Mouse (Mus musculus) MEL (cell line): Measurements from ENCODE around the gene Pex3.

ENCODE experiments used
- CTCF ChIP-seq, 3 experiments: IDR thresholded peaks in 2 of 3; conservative IDR thresholded peaks in 1 of 3; 2 replicates each; pipeline ENCODE4 v1.5.1; 2011 to 2012; ENCODE audit warnings: low read length in 3 of 3, low read depth in 2 of 3, mild to moderate bottlenecking in 2 of 3, improper control_type of control experiment in 1 of 3, inconsistent platforms in 1 of 3, mixed read lengths in 1 of 3, moderate library complexity in 1 of 3; ENCODE audit not compliant: control insufficient read depth in 1 of 3, insufficient read depth in 1 of 3, poor library complexity in 1 of 3, severe bottlenecking in 1 of 3
- E2F4 ChIP-seq: IDR thresholded peaks from 2 replicates; pipeline ENCODE4 v1.6.1; 2011; ENCODE audit warnings: low read depth, low read length, improper control_type of control experiment, borderline replicate concordance
- EP300 ChIP-seq, 2 experiments: IDR thresholded peaks; 2 replicates each; pipeline ENCODE4 v1.6.1; 2011; ENCODE audit warnings: improper control_type of control experiment in 2 of 2, low read length in 2 of 2, low read depth in 1 of 2, mild to moderate bottlenecking in 1 of 2
- HCFC1 ChIP-seq: IDR thresholded peaks from 2 replicates; pipeline ENCODE4 v1.6.1; 2012; ENCODE audit warnings: low read depth, mild to moderate bottlenecking, inconsistent platforms, low read length, improper control_type of control experiment, moderate library complexity
- MAFK ChIP-seq: IDR thresholded peaks from 2 replicates; pipeline ENCODE4 v1.6.1; 2011; ENCODE audit warnings: low read depth, mild to moderate bottlenecking, low read length, improper control_type of control experiment, borderline replicate concordance
- POLR2A ChIP-seq, 2 experiments: IDR thresholded peaks; 2 replicates each; pipeline ENCODE4 v1.6.1; 2011 to 2012; ENCODE audit warnings: low read length in 2 of 2, mild to moderate bottlenecking in 2 of 2, control low read depth in 1 of 2, improper control_type of control experiment in 1 of 2, low read depth in 1 of 2, moderate library complexity in 1 of 2; ENCODE audit not compliant: control insufficient read depth in 1 of 2, insufficient read depth in 1 of 2, poor library complexity in 1 of 2
- POLR2AphosphoS2 ChIP-seq: IDR thresholded peaks from 2 replicates; pipeline ENCODE4 v1.6.1; 2011; ENCODE audit warnings: low read length, improper control_type of control experiment
- RAD21 ChIP-seq: IDR thresholded peaks from 2 replicates; pipeline ENCODE4 v1.6.1; 2011; ENCODE audit warnings: mild to moderate bottlenecking, low read depth, low read length, improper control_type of control experiment
- ZMIZ1 ChIP-seq: IDR thresholded peaks from 2 replicates; pipeline ENCODE4 v1.6.1; 2012; ENCODE audit warnings: low read depth, mild to moderate bottlenecking, inconsistent platforms, low read length, improper control_type of control experiment, moderate library complexity
- ZNF384 ChIP-seq: IDR thresholded peaks from 2 replicates; pipeline ENCODE4 v1.6.1; 2012; ENCODE audit warnings: low read depth, mild to moderate bottlenecking, inconsistent platforms, low read length, improper control_type of control experiment

GRCm38 (mm10) chr10:13493978-13494686, 58.8 kb downstream of the Pex3 start:
- TF ChIP-seq CTCF (IDR thresholded peaks at IDR 0.05 in 2 of 3, conservative IDR thresholded peaks at IDR 0.05 in 1 of 3; ENCODE audit: control insufficient read depth in 1 of 3, insufficient read depth in 1 of 3, low read depth in 2 of 3, low read length in 3 of 3, poor library complexity in 1 of 3, severe bottlenecking in 1 of 3): no peak
- no peak for TF ChIP-seq HCFC1
- TF ChIP-seq ZNF384: no peak
- TF ChIP-seq POLR2A (IDR thresholded peaks at IDR 0.05; ENCODE audit: control insufficient read depth in 1 of 2, insufficient read depth in 1 of 2, low read depth in 1 of 2, low read length in 2 of 2, poor library complexity in 1 of 2): no peak
- no peak for TF ChIP-seq E2F4
- TF ChIP-seq ZMIZ1: no peak
- TF ChIP-seq MAFK: no peak
- no peak for TF ChIP-seq RAD21
- no peak for TF ChIP-seq POLR2AphosphoS2
- no peak for TF ChIP-seq EP300 (IDR thresholded peaks at IDR 0.05; ENCODE audit: low read depth in 1 of 2, low read length in 2 of 2)
